Mouse (Mus musculus) yolk sac, embryonic 10.5 days (tissue): Measurements from ENCODE around the gene Foxn3.
A peak's percentile ranks its signal among the peaks of the same experiment; 100 is the strongest.

ENCODE experiments used
- DNase-seq: peaks from one replicate; pipeline ENCODE4 v3.0.0-alpha.2; 2017; ENCODE audit warnings: low spot score

The Foxn3 gene

DNA sequence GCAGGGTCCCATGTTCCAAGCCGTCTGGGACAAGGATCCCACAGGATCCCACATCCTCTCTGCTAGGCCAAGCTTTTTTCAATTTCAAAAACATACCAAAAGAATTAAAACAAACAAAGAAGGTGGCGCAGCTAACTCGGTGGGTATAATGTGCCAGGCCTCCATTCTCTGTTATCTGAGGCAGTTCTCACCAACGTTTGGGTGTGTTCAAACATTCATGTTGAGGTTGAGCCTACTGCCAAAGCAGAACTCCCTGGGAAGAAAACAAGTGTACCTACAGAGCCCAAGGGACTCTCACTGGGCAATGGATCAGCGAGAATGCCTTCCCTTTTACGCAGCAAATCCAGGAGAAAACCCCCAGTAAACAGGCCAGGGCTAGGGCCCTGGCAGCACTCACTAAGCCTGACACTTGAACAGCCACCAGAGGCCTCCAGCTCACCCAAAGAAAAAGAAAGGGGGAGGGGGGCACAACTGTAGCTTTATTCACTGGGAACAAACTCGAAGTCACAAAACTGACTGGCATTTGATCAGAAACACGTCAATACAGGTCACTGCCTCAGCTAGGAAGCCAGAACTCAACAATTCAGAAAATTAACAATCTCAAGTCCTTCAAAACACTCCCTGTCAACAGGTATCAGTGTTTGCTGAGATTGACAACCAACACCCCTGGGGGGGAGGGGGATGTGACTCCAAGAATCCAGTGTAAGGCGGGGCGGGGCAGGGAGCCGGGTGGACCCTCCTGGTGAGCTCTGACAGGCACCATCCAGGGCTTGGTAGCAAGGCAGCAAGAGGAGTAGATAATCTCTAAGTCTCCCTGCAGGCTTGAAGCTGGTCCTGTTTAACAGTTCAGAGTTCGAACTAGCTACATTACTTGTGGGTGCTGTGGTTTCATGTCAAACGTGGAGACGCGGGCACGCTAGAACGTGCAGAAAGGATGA, 177.2 kb downstream of the Foxn3 start:
- no peak for DNase-seq

DNA sequence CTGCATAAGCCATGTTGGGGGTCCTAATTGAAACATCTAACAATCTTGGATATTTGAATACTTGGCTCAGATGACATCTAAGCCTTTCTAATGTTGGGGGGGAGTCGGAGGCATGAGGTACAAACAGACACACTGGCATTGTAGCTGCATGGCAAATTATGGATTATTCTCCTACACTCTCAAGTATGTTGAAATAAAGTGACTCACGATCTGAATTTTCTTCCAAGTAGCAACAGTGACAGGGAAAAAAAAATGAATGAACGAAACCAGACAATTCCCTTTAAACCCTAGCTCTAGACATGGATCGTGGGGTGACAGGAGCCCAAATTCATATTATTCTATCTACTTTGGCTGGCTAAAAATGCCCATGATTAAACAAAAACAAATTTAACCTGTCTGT, 178.3 kb downstream of the Foxn3 start:
- DNase-seq = no peak

DNA sequence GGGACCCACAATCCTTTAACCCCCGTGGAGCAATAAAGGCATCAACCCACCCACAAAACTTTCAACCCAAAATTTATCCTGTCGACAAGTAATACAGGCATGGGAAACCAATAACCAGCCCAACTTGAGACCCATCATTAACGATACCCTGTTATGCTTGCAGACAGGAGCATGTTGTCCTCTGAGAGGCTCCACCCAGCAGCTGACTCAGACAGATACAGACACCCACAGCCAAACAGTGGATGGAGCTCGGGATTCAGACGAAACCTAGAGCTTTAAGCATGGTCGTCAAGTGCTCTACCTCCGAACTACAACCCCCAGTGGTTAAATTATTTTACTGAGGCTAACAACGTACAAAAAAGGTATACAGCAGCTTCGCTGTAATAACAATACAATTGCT, 182.1 kb downstream of the Foxn3 start:
- DNase-seq = no peak

DNA sequence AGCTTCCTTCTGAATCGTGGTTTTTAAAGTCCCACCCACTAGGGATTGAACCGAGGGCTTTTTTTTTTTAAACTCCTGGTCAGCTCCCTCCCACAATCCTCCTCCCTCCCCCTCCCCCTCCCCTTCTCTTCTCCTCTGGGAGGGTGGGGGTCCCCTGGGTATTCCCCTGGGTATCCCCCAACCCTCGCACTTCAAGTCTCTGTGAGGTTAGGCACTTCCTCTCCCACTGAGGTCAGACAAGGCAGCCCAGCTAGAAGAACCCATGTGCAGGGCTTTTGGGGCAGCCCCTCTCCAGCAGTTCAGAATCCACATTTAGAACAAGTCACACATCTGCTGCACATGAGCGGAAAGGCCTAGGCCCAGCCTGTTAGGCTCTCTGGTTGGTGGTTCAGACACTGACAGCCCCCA, 182.5 kb downstream of the Foxn3 start:
- no peak for DNase-seq

DNA sequence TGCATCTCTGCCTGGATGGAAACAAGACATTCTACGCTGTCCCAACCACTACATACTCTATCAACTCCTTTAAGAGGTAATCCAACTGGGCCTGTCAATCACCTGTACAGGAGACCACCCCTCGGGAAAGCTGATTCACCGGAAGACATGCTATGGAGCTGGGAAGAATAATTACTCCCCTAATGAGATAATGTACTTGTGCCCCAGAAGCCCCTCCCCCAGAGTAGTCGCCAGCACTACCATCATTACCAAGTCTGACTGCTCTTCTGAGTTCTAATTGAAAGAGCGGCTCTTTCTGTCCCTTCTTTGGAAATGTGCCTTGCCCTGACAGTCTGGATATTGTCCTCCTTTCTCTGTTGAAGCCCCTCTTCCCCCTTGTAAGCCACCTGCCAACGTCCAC, 183.3 kb downstream of the Foxn3 start:
- DNase-seq = no peak

DNA sequence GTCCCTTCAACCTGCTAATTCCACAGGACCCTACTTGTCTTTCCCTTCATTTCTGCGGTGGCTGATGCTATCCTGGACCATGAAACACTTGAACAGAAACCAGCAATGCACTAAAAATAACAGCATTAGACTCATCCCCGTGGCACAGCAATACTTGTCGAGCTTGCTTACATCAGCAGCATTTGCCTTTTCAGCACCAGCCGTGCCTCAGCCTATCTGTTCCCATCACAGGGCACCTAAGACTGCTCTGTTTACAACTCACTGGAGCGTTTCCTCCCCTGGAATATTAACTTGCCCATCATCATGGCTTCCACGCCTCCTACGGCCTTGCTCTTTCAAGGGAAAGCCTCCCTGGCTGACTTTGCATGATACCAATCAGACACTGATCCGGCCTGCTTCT, 185.1 kb downstream of the Foxn3 start:
- no peak for DNase-seq

DNA sequence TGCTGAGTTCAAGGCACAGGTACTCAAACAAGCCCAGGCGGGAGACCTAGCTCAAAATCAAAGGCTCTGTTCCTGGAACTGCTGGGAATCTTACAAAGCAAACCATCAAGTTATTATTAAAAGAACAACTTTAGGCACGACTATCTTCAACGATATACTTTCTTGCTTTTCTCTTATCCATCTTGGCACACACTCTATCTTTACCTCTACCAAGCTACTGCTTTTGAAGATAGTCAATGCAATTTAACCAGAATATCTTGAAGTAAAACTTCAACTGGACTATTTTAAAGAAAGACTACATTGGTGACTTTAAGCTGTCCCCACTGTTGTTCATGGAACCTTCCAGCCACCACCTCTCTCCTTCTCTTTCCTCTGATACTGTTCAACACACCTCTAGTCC, 185.7 kb downstream of the Foxn3 start:
- DNase-seq = no peak

DNA sequence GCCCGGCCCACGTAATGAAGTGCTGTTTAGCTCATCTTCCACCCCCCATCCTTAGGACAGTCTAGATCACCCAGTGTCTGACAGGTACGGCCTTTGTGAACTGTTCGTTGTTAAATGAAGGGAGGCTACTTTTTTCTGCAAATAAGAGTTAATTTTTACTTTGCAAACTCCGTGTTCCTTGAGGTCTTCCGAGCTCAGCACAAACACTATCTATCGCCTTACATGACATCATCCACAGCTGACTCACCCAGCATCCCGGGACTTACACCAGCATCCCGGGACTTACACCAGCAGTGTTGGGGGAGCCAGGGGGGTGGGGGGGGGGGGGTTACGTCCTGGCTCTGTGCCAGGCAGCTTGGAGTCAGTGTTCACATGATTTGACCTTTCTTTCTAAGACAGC, 186.3 kb downstream of the Foxn3 start:
- peak; percentile 75 for DNase-seq

DNA sequence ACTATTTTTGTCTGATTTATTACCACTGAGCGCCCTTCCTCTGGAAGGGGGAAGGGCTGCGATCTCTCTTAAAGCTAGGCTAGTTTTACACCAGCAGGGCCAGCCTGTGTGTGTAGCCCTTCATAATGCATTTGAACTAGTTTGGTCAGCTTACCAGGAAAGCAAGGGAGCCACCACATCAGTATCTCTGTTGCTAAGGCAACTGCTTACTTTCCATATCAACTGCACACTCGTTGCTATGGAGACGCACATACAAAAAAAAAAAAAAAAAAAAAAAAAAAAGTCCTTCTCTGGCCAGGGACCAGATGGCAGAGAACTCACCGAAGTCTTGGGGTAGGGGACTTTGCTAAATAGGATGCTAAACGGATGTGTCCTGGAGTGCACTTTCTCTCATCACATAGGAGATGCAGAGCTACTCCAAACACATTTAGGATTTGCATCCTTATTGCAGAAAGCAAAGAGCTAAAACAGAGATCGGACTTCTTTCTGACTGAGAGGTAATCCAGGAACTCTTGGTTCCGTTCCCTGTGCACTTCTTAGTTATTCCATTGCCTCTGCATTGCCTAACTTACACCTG, 187.4 kb downstream of the Foxn3 start:
- DNase-seq = no peak

DNA sequence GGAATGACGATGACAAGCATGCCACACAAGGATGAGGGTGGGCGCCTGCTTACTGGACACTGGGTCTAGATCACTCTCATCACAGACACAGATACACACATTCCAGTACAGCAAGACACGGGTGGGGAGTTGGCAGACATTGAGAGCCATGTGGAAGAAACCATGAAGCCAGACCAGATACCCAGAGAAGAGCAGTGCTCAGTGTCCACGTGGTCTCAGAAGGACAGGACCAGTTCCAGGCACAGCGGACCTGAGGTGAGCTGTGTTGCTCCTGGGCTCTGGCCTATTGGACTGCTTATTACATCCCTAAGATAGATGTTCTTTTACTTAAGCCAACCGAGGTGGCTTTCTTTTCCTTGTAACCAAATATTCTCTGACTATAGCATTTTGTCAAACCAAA, 188.0 kb downstream of the Foxn3 start:
- DNase-seq = no peak

DNA sequence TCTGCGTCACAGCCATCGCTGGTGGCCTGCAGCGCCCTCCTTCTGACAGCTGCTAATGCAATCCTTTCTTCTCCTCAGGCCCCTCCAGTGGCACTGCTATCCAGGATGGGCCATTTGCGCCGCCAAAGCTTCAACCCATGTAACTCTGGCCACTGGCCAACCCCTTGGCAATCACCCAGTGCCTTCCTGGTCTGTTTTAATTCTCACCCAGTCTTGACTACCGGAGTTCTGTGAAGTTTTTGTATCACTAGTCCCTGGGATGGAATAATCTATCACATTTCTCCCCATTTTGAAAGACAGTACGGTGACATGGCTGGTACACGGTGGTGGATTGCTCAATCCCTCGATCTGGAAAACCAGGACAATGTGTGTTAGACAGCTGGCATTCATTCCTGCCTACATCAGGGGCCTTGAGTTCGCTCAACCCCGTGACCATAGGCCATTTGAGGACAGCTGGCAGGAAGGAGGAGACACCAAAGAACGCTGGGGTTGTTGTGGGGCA, 189.2 kb downstream of the Foxn3 start:
- no peak for DNase-seq

DNA sequence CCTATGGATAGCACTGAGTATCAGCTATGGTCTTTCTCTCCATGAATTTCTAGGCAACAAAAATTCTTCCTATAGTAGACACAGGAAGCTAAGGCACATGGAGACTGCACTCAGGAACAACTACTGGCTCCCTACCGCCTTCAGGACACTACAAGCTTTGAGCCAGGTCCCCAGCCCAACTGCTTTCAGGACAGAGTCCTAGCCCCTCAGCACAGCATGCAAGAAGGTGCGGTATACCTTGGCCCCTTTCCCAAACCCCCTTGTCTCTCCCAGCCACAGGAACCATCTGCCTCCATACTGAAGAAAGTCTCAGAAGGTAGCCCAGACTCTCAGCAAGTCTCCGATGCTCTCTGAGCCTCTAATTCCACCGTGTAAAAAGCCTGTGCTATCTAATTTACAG, 189.8 kb downstream of the Foxn3 start:
- DNase-seq = no peak

DNA sequence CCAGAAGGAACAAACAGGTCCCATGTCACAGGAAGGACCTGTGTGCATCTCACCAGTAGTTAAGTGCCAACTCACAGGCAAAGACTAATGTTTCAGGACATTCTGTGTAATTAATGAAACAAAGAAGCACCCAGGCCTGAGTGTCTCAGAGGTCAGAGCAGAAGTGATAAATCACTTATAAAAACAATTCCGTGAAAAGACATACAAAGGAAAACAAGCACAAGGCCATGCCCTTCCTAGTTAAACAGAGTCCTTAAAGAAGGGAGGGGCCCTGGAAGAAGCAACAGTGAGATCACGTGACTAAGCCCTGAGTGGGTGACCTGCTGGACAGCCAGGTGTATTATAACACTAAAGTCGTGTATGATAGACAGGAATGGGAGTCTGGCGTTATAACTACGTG, 191.9 kb downstream of the Foxn3 start:
- no peak for DNase-seq

DNA sequence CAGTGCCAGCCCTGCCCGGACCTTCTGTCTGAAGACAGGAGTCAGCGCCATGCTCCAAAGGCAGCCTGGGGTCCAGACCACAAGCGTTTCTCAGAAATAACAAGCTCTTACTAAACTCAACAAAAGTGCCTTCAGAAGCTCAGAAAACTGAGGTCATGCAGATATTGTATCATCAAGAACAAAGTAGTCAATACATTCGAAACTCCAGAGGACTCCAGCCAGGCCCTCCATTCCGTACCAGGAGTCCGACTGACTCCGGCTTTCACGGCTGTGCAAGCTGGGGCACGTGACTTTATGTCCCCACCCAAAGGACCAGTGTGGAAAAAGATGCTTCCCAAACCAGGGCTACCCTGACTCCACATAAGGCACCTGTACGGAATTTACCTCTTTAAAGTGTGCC, 195.1 kb downstream of the Foxn3 start:
- no peak for DNase-seq

DNA sequence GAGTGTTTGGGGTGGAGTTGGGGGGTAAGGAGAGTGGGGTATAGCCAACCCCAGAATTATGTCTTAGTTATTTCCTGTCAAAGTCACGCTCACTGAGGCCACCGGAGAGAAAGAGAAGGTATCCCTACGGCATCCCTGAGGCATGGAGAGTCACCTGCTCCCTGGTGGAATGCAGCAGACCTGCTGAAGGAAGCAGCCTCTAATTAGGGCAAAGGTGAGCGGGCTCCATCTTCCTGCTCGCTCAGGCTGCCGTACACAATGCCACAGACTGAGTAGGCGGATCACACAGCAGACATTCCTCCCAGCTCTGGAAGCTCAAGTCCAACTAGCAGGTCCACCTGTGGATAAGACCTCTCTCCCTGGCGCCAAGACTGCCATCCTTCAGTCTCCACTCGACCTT, 197.4 kb downstream of the Foxn3 start:
- DNase-seq = peak; percentile 72

DNA sequence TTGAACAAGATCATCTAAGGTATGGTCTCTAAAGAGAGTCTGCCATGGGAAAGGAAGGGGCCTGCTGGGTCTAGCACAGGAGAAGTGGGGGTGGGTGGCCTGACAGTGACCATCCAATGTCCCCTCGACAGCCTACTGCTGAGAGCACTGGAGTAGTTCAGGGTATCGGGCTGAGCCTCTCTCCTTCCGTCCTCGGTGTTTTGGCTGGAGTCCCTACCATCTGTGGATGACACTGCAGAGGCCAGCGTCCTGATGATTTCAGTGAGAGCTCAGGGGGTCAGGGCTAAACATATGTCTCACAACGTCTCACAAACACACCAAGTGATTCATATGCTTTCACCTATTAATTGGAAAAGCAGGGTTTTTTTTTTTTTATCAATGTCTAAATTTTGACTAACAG, 199.2 kb downstream of the Foxn3 start:
- no peak for DNase-seq

DNA sequence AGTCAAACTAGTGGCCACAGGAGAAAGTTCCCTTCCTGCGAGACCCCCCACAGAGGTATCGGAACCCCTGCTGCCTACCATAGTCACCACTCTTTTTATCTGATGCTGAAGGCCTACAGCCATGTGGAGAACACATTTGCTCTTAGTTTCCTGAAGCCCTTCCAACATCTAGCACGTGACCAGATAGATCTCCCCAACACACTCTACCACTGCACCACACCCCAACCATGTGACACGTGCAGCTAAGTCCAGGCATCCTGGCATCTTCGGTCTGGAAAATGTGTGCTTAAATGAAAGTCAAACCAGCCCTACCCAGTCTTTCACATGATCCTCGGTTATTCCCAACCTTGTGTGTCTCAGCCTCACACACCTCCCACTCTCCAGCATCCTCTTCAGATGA, 200.4 kb downstream of the Foxn3 start:
- DNase-seq = no peak

DNA sequence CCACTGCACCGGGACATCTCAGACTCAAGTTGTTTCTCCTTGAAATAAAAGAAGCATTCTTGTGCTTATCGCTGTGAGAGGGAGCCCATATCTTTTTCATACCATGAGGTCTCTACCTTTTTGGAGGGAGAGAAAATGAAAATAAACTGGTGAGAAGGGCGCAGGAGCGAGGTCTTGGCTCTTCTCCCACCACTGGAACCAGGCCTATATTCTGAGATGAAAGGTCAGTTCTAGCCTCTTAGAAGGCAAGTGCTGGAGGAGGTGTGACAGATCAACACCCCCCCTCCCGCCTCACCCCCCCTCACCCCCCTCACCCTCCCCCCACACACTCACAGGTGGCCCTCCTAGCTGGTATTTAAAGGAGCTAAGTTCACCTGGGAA, 201.6 kb downstream of the Foxn3 start:
- DNase-seq = peak; percentile 45

DNA sequence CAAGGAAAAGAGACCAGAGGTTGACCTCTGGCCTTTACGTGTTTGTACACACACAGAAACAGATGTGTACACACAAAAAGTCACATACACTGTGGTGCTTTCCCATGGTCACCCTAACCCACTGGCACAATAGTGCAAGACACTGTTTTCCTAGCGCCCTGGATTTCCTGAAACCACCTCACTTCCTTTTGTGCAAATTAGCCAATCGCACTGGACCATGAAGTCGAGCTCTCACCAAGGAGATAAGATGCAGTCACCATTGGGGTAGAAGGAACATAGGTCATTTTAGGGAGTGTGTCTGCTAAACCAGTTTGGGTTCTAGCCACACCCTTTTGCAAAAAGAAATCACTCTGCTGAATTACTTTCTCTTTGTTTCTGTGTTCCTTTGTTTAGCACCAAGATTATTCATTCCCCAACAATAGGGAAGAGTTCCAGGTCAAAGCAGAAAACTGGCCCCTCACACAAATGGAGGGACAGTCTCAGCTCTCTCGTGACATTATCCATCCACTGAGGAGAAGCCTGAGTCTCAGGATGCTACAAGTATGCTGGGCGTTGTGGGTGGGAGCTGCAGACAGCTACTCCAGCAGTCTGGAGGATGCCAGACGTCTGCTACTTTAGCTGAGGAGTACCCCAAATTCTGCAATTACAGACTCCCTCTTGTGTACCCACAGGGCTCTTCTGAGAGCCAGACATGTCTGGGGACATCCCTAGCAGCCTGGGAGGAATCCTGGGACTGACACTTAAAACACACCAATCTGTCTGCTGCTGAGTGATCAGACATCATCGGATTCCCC, 202.2 kb downstream of the Foxn3 start:
- no peak for DNase-seq

DNA sequence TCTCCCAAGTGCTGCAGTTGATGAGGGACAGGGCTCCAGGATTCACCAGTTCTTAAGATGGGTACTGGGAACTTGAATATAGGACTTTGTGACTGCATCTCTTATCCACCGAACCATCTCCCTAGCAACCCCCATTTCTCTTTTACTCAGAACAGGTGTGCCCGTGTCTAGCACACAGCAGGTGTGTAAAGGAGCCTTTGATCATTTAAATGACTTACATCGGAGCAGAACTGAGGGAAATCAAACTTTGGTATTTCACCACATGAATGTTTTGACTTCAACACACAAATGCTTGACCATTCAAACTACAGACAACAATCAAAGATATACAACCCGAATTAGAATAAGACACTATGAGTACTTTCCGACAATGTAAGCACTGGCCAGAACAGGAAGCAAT, 204.7 kb downstream of the Foxn3 start:
- DNase-seq = no peak

DNA sequence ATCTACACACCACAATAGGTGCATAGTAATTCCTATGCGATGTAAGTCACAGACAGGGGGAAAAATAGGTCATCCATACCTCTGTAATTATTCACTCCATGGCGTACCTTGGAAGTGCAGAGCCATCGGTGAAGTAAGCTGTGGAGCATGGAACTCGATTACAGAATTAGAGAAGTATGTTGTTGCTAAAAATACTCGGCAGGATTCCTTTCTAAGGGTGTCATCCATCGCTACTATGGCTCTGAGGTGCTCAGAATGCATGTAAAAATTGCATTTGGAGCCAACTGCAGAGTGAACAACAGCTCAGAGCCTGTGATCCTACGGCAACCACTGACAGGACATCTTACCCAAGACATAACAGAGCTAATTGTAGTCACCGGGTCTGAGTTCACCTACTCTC, 206.7 kb downstream of the Foxn3 start:
- DNase-seq = no peak

DNA sequence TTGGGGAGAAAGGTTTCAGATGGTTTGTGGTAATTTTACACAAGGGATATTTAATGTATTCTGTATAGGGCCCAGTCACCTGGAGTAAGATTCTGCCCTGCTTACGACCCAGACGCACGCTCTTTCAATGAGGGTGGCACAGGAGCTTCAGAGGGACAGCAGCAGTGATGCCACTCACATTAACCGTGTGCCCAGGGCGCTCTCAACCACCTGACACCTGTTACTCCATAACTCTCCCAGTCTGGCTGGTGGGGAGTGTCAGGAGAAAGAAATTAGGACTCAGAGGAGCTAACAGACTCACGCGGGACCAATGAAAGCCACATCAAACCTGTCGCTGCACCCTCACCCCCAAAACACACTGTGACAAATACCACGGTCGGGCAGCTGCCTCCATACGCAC, 209.7 kb downstream of the Foxn3 start:
- DNase-seq = no peak

DNA sequence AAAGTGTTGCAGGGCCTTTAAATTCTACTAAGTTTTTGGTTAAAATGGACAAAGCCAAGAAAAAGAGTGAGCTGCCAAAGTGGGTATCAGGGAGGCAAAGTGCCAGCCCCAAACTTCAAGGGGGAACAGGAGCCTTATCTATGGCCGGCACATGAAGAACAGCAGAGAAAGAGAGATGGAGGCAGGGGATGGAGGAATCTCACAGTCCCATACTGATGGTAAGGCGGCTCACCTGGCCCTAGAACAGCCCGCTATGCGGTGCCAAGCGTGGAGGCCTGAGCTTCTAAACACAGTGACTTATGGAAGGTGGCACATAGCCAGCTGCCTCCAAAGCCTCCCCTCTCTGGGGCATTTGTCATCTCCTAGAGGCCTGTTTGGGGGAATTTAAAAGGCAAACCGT, 210.8 kb downstream of the Foxn3 start:
- DNase-seq = no peak
